Mouse (Mus musculus) right cerebral cortex, adult 2 months (tissue): ENCODE measurements around the gene Anapc16.

Source experiments
- DNase-seq, 2 experiments: peaks; one replicate each; pipeline ENCODE4 v3.0.0; 2021 to 2022; ENCODE audit warnings: low spot score in 2 of 2

Anapc16 gene

DNA sequence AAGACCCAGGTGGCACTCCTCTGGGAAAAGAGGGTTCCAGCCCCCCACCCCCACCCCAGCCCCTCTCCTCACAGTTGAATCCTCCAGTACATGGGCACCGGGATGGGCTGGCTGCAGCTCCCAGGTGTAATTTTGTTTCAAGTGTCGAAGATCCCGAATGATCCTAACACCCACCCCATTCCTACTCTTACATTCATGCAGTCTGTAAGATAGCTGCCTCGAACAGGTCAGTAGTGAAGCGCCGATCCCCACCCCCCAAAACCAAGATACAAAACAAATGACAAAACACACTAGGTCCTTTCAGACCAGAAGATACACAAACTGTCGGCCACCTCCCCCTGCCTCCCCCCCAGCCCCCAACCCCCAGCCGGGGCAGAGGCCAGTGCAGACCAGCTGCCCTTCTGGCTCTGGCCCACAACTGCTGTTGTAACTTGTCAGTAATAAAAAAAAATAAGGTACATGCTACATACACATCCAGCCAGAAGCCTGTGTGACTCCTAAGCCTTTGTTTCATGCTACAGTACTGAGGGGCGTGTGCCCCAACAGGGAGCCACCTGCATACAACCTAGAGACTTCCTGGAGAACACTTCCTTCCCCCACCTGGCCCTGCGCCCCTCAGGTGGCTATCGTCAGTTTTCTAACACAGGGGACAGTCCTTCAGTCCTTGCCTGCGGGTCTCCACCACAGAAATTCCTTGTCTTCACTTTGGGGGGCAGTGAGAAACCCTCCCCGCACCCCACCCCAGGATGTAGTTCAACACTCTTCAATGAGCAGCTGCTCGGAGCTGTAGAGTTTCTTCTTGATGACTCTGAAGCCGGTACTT, 52.9 kb downstream of the Anapc16 start:
- DNase-seq: no peak

DNA sequence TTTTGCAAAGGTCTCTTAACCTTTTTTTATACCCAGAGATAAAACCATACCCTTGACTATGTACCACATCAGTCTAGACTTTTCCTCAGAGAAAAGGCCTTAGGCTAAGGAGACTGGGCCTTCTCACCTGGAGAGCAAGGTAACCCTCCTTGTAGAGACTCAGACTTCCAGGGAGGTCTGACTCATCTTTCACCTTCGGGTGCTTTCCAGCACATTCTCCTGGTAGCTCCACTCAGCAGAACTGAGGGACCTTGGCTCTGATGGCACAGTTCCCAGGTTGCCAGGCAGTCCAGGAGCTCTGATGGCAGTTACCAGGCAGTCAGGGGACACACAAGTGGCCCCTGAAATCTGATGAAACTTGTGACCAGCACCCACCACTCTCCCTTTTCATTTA, 53.7 kb downstream of the Anapc16 start:
- DNase-seq: peak in 1 of 2 experiments; percentile 45

DNA sequence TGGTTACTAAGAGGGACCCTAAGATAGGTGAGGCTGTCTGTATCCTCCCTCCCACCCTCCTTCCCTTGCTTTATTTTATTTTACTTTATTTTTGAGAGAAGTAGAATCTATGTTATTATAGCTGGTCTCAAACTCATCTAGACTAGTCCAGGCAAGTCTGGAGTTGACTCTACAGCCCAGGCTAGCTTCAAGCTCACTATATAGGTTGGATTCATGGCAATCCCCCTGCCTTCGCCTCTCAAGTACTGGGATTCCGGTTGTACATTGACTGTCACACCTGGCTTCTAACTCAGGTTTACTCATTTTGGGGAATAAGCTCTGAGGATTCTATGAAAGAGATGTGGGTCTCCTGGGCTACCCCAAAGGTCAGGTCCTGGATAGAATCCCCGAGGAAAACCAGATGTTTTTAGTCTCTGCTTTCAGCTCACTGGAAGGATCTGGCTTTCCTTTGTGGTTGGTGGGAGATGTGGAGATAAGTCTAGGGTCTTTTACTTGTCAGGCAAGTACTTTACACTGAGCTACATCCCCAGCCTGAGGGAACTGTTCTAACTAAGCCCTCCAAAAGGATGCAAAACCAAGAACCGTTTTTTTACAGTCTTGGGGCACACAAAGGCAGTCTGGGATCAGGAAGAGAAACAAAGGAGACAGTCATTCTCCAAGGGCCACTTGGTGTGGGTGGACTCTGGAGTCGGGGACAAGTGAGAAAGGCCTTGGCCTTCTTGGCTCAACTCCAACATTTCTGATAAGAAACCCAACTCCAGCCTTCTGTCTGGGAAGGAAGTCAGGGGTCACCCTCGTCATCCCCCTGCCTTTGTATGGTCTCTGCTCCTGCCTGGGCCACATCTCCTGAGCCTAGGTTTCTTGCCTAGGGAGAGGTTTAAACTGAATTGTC, 54.3 kb downstream of the Anapc16 start:
- DNase-seq: no peak

DNA sequence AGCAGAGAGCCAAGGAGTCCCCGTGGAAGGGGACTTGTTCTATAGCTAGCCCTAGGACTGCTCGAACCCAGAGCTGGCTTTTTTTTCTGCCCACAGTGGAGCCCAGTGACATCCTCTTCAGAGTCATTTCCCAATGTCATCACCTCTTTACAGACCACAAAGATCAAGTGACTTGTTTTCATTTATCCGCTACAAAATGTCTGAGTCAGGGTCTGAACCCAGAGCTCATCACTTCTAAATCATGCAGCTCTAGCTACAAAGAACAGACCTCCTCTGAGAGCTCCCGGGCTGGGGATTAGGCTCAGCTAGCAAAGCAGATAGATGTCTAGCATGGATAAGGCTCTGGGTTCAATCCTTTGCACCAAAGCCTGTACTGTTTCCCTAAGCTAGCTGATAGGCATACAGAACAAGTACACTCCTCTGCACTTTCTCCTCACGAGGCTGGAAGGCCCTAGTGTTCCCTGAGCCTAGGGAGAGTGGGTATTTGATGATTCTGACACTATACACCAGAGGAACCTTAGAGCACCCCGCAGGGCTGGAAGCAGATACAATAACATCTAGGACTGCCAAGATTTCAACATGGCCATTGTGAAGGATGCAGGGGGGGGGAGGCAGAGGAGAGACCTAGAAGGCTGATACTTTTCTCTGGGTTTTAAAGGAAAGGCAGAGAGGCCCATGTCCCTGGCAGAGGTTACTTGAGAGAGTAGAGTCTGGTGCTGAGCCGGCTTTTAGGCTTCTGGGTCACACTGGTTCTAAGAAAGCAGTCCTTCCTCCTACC, 55.5 kb downstream of the Anapc16 start:
- DNase-seq: no peak

DNA sequence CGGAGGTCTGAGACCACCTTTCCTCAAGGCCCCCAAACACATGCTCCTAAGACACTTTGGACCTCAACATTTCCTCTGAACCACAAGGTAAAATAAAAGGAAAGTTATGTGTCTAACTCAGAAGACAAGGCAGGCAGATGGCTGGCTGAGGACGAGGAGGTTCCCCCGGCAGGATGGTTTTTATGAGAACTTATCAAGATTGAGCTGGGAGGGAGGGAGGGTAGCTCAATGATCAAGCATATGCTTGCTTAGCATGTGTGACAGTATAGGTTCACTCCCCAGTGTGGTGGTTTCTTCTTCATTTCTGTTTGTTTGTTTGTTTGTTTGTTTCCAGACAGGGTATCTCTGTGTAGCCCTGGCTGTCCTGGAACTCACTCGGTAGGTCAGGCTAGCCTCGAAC, 56.6 kb downstream of the Anapc16 start:
- no peak for DNase-seq

DNA sequence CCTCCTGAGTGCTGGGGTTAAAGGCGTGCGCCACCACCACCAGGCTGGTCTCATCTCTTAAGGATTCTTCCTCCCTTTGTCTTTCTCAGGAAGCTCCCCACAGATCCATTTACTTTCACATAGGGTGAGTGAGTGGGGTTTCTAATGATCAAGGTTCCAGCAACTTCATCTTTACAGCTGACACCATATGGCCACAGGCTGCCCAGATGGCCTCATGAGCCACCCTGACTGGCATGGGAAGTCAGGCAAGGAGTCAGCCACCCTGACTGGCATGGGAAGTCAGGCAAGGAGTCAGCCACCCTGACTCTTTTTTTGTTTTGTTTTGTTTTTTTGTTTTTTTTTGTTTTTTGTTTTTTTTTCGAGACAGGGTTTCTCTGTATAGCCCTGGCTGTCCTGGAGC, 57.5 kb downstream of the Anapc16 start:
- no peak for DNase-seq

DNA sequence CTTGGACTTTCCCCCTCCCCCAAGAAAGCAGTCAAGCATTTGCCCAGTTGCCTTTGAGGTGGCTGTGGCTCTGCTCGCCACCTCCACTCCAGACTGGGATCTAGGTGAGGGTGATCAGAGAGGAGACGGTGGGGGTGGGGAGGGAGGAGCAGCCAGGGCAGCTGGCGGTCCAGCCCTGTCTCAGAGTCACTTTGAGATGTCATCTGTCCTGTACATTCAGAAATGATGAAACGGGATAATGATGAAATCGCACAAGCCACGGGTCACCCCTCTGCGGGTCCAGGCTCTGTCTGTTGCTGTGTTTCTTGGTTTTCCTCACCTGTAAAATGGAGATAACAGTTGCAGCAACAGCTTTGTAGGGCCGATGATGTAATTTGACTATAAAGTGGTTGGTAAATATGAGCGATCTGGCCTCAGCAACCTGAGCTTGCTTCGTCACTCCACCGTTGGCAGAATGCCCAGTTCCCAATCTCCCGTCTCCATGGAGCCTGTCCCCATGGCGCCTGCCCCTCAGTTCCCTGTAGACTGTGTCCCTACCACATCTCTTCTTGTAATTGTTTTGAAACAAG, 59.4 kb downstream of the Anapc16 start:
- DNase-seq: peak; percentile 80 to 84

DNA sequence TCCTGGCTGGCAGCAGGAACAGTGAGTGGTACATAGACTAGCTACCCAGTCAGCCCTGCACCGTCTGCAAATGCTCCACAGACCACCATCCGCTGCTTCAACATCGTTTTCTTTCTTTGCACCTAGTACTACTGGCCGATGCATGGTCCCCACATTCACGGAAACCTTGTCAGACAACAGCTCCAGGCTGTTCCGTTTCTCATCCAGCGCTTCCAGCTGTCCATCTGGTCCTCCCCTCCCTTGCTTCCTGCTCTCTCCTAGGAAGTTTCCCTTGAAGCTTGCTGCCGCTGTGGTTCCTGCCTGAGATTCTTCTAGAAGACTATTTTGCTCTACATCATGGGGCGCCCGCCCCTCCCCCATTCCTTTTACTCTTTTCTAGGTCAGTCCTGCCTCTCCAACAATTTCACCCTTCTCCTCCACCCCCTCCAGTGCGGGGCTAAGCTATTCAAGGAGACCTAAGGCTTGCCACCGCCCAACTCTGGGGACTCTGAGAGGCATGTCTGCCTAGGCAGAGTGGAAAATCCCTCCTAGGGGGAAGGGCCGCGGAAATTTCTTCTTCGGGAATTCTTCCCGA, 60.0 kb downstream of the Anapc16 start:
- peak; percentile 69 to 84 for DNase-seq

DNA sequence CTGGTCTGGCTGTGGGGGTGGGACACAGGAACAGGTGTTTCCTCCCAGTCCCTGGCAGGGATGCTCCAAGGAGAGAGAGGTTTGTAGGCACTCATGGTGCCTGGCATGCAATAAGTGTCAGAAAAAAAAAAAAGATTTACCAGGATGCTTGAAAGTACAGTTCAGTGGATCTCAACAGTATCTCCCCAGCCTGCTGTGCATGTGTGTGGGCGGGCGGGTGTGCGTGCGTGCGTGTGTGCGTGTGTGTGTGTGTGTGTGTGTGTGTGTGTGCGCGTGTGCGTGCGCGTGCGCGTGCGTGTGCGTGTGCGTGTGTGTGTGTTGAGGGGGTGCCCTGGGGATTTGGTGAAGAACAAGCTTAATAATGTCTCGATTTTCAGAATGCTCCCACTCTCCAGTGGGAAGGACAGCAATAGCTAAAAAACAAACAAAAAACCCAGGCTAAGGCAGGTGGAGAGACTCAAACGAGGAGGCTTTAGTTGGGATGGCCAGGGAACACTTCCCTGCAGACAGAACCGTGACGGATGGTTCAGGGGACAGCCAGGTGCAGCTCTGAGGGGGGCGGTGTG, 60.6 kb downstream of the Anapc16 start:
- peak in 1 of 2 experiments; percentile 46 for DNase-seq

DNA sequence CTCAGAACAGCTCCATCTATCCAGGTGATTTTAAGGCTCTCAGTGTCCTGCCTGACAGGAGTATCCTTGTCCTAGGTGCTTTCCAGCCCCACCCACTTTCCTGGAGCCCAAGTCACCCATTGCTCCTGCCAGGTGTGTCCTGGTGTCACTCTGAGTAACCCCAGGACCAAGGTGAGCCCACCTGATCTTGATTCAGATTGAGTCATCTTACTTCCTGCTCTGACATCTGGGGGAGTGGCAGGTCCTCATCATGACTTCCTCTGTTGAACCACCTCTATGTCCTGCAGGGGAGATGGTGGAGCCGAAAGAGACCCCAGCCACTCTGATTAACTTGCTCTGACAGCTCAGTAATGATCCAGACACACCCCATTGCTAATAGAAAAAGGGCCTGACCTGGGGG, 63.9 kb downstream of the Anapc16 start:
- no peak for DNase-seq

DNA sequence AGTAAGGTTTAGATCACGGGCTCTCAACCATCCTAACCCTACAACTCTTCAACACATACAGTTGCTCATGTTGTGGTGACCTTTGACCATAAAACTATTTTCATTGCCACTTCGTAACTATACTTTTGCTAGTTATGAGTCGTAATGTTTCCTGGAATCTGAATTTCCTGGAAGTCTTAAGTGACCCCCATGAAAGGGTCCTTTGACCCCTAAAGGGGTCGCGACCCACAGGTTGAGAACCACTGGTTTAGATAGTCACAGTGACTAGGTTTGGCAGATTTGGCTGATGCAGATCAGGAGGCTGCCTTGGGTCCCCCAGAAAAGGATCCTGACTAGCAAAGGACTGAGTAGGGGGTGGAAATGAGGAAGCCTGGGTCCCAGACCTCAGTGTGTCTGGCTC, 64.3 kb downstream of the Anapc16 start:
- DNase-seq: no peak
